Mouse (Mus musculus) brain, embryonic 18.5 days (tissue): Measurements from ENCODE around the gene Kri1.
"Not testable (repeated sequence)": the region's sequence is repeated elsewhere in the genome, so short reads cannot be mapped to it uniquely, and the experiment has no call there.

ENCODE experiments used
- DNase-seq: peaks from one replicate; pipeline ENCODE4 v3.0.0-alpha.2; 2012; ENCODE audit warnings: low read depth, low spot score

Gene Kri1

GRCm38 (mm10) chr9:21244428-21245112, 43.2 kb downstream of the Kri1 start:
- DNase-seq, result no peak

DNA sequence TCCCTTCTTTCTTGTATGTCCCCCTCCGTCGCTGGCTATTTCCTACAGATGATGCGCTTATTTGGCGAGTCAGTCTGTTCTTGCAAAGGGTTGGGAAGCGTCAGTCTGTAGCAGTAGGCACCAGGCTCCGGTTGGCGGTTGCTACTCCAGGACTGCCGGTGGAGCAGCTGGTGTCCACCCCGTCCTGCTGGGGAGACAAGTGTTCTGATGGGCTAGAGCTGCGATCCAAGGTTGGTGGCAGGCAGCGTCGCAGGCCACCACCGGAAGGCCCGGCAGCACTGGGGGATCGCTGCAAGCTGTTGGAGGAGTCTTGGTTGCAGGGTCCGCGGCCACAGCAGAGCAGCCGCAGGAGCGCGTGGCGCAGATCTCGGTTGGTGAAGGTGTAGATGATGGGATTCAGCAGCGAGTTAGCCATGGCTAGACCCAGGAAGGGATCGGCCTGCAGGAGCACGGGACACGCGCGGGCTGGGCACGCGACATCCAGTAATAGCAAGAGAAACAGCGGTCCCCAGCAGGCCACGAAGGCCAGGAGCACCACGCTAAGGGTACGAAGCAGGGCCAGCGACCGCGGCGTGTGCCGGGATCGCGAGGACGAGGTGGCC, 43.8 kb downstream of the Kri1 start:
- no peak for DNase-seq

- DNase-seq, result no peak
Observed at GRCm38 (mm10) chr9:21241343-21241742, 46.4 kb downstream of the Kri1 start.

DNA sequence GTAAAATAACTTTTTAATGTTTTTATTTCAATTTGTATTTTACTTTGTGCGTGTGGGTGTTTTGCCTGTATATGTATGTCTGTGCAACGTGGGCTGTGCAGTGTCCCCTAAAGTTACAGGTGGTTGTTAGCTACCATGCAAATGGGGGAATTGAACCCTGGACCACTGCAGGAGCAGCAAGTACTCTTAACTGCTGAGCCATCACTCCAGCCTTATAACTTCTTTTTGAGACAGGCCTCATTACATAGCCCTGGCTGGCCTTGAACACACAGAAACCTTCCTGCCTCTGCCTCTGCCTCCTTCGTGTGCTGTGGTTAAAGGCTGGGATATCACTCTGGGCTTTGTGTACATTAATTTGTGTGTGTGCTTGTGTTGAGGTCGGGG, 48.3 kb downstream of the Kri1 start:
- DNase-seq, result no peak

GRCm38 (mm10) chr9:21238733-21239464, 48.9 kb downstream of the Kri1 start, which contains the start of gene Keap1:
Gene Keap1, minus strand, starts transcription at chr9:21239361.
- no peak for DNase-seq

- no peak for DNase-seq
Observed at GRCm38 (mm10) chr9:21238004-21238732, 49.6 kb downstream of the Kri1 start.

GRCm38 (mm10) chr9:21237368-21238003, 50.3 kb downstream of the Kri1 start:
- DNase-seq, result no peak

DNA sequence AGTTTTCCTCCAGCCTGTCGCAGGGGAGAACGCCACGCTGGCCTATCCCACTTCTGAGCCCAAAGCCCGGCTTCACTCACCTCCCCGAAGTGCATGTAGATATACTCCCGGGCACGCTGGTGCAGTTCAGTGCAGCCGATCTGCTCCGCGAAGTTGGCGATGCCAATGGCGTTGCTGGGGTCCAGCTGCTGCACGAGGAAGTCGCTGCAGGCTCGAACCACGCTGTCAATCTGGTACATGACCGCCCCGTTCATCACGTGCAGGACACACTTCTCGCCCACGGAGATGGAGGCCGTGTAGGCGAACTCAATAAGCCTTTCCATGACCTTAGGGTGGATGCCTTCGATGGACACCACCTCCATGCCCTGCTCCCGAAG, 50.8 kb downstream of the Kri1 start:
- DNase-seq, result no peak

DNA sequence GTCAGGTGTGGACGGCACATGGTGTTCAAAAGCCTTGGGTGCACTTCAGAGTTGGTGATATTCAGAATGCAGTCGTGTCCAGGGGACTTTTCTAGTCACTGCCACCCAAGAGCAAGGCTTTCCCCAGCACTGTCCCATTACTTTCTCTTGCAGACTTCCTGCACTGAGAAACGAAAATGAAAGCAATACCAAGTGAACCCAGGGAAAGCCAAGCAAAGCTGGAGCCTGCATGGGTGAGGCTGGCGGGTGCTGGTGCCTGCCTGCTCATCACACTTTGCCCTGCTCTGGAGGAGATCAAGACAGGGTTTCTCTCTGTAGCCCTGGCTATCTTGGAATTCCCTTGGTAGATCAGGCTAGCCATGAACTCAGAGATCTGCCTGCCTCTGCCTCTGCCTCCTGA, 52.4 kb downstream of the Kri1 start:
- DNase-seq, result no peak

DNA sequence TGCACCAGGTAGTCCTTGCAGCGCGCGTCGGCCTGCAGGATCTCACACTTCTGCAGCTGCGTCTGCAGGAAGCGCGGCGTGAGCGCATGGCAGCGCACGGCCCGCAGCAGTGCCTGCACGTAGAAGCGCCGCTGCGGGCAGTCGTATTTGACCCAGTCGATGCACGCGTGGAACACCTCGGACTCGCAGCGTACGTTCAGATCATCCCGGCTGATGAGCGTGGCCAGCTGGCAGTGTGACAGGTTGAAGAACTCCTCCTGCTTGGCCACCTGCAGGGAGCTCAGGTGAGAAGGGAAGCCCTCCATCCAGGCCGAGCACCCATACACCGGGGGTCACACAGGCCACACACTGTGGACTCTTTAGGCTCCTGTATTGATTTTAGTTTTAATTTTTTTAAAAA, 54.0 kb downstream of the Kri1 start:
- DNase-seq, result no peak

DNA sequence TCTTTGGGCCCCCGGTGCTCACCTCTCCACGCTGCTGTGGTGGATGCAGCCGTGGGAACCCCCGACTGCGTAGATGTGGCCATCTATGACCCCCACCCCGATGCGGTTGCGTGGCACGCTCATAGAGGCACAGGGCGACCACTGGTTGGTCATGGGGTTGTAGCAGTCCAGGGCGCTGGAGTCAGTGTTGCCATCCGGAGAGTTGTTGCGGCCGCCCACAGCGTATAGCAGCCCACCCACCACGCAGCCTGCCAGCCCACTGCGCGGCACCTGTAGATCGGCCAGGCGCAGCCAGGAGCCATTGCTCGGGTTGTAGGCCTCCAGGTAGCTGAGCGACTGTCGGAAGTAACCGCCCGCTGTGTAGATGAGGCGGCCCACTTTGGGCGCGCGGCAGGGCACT, 54.4 kb downstream of the Kri1 start:
- DNase-seq, result no peak

DNA sequence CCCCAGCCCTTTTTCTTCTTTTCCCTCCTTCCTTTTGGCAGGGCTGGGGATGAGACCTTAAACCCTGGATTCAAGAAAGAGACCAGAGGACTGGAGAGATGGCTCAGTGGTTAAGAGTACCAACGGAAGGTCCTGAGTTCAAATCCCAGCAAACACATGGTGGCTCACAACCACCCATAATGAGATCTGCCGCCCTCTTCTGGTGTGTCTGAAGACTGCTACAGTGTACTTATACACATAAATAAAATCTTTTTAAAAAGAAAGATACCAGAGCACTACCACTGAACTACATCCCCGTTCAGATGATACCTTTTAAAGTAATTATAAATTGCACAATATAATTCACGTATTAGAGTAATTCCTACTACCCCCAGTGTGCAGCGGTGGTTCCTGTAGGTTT, 54.9 kb downstream of the Kri1 start:
- DNase-seq, result no peak

DNA sequence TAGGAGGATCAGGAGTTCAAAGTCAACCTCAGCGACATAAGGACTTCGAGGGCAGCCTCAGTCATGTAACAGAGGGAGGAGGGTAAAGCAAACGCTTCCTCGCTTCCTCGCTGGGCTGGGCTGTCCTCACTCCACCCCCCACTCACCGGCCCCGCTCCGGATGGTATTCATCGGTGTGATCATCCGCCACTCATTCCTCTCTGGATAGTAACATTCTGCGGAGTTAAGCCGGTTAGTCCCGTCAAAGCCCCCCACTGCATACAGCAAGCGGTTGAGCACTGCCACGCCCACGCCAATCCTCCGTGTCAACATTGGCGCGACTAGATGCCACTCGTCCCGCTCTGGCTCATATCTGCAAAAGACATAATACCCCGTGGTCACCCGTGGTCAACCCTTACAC, 56.2 kb downstream of the Kri1 start:
- DNase-seq, result no peak

DNA sequence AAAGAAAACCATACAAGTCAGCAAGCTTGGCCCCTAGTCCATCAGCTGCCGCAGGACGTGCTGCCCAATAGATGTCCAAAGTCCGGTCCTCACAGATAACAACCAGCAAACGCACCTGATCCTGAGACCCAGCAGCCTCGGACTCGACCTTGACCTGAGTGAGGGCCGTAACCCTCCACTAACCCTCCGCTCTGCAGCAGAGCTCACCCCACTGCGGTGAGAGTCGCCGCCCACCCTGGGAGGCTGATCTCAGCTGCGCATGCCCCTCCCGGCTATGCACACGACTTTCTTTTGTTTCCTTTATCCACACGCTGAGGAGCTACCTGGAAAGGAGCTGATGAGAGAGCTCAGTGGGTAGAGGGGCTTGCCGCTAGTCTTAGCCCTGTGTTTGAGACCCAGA, 60.4 kb downstream of the Kri1 start:
- DNase-seq, result no peak

GRCm38 (mm10) chr9:21225415-21225758, 62.4 kb downstream of the Kri1 start:
- DNase-seq, result no peak

DNA sequence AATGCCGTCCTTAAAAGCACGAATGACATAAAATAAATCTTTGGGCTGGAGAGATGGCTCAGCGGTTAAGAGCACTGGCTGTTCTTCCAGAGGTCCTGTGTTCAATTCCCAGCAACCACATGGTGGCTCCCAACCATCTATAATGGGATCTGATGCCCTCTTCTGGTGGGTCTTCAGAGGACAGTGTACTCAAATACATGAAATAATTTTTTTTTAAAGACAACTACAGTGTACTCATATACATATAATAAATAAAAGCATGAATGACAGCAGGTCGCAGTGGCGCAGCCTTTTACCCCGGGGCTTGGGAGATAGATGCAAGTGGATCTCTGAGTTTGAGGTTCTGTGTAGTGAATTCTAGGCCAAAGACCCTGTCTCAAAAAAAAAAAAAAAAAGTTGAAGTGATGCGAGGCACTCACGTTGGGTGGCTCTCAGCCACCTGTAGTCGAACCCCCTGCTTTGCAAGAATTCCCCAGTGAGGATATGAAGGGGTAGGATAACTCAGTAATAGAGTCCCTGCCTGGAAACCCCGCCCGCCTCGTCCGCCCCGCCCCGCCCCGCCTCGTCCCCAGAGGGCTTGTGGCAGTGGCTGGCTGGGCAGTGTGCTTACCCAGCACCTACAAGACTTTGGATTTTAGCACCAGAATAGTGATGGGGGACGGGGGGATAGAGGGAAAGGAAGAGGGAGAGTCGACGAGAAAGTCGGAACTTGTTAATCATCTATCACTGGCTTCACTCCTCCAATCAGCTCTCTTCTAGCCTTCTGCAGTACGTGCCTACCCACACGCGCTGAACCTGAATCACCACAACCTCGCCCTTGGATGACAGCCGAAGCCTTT, 63.0 kb downstream of the Kri1 start:
- DNase-seq, result no peak

- no peak for DNase-seq
Observed at GRCm38 (mm10) chr9:21223906-21224305, 63.9 kb downstream of the Kri1 start.

- not testable (repeated sequence) for DNase-seq
Observed at GRCm38 (mm10) chr9:21223490-21223889, 64.3 kb downstream of the Kri1 start.
